Mouse (Mus musculus): Measurements from ENCODE around the gene Ddx4. TPM values are rescaled to one million over a fixed set of nuclear protein-coding genes. Genes with fewer than 3 reads are reported as not detected.

The Ddx4 gene
- polyA plus RNA-seq (2015; fragmentation: Illumina TruSeq; extraction: RNeasy Lipid Tissue Mini Kit (QIAGEN cat#74804); ENCODE audit: low read depth, low replicate concordance), result 2.7 TPM

GRCm38 (mm10) chr13:112652205-112652604, at the start of gene Ddx4:
Ddx4 (minus strand) TSS chr13:112652475.

GRCm38 (mm10) chr13:112660574-112661381, 8.5 kb upstream of the Ddx4 start, which contains the start of gene Slc38a9:
Slc38a9 (plus strand) TSS chr13:112660751.

GRCm38 (mm10) chr13:112594260-112594659, 58.0 kb downstream of the Ddx4 start, which contains the start of gene Il31ra:
Il31ra (minus strand) TSS chr13:112594360.

Other genes starting within 250 kb of the Ddx4 start
- gene Il6st, start 188.4 kb downstream of the Ddx4 start, polyA plus RNA-seq (2015; fragmentation: Illumina TruSeq; extraction: RNeasy Lipid Tissue Mini Kit (QIAGEN cat#74804); ENCODE audit: low read depth, low replicate concordance), result 35.1 TPM
- not detected for gene Il31ra, start 58.1 kb downstream of the Ddx4 start, polyA plus RNA-seq (2015; fragmentation: Illumina TruSeq; extraction: RNeasy Lipid Tissue Mini Kit (QIAGEN cat#74804); ENCODE audit: low read depth, low replicate concordance)
- 9.9 TPM for gene Slc38a9, start 8.3 kb upstream of the Ddx4 start, polyA plus RNA-seq (2015; fragmentation: Illumina TruSeq; extraction: RNeasy Lipid Tissue Mini Kit (QIAGEN cat#74804); ENCODE audit: low read depth, low replicate concordance)
- 39.2 TPM for gene Plpp1, start 148.3 kb upstream of the Ddx4 start, polyA plus RNA-seq (2015; fragmentation: Illumina TruSeq; extraction: RNeasy Lipid Tissue Mini Kit (QIAGEN cat#74804); ENCODE audit: low read depth, low replicate concordance)

Measured in brain, adult 10 weeks (tissue).